In the genomic region with DNA sequence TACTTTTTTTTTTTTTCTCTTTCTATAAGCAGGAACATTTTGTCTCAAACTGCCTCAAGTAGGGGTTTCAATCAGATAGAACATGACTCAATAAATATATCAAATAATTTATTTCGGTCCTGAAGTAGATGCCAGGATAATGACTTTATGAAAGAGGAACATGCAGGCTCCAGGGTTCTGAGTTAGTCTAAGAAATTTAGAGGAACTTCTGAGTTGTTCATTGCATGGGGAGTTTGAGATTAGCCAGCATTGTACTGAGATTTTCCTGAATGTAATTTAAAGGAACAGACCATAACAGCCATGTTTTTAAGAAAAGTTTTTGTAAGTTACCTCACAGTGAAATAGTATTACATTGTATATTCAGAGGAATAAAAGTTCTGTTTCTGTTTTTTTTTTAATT, we compare ENCODE assay signal across 17 mouse cellular contexts.
"Had no signal": no experiment of that assay in that cellular context is flagged by ENCODE, and none has a peak within 500 bp of the region (broad histone marks: within the 10 kb centered on the region; RNA-seq: fewer than 3 reads in every experiment).

No protein-coding gene starts in this region.

- H3K27ac ChIP-seq: neural tube, embryonic 12.5 days; neural tube, embryonic 13.5 days; neural tube, embryonic 15.5 days; stomach, embryonic 15.5 days; stomach, postnatal 0 days had no signal

- H3K9ac ChIP-seq: neural tube, embryonic 12.5 days; neural tube, embryonic 13.5 days; neural tube, embryonic 15.5 days; stomach, embryonic 15.5 days had no signal

- H3K27me3 ChIP-seq: neural tube, embryonic 12.5 days; neural tube, embryonic 13.5 days; neural tube, embryonic 15.5 days; stomach, embryonic 15.5 days had no signal

- DNase-seq: retina, postnatal 1 day; right cerebral cortex, adult 18-20 months; right cerebral cortex, postnatal 14 days; right cerebral cortex, postnatal 25 days; right cerebral cortex, postnatal 4 days; spleen, adult 18-20 months; thymus, adult 18-20 months; thymus, adult 2 months; thymus, postnatal 14 days; thymus, postnatal 25 days; thymus, postnatal 36 days; thymus, postnatal 4 days had no signal

- H3K36me3 ChIP-seq: neural tube, embryonic 12.5 days; neural tube, embryonic 13.5 days; neural tube, embryonic 15.5 days; stomach, embryonic 15.5 days had no signal

- H3K9me3 ChIP-seq: neural tube, embryonic 12.5 days; neural tube, embryonic 13.5 days; neural tube, embryonic 15.5 days; stomach, embryonic 15.5 days had no signal

- H3K4me3 ChIP-seq: neural tube, embryonic 12.5 days; neural tube, embryonic 13.5 days; neural tube, embryonic 15.5 days; stomach, embryonic 15.5 days had no signal

- H3K4me1 ChIP-seq: neural tube, embryonic 12.5 days; neural tube, embryonic 13.5 days; neural tube, embryonic 15.5 days; stomach, embryonic 15.5 days had no signal
